Mouse (Mus musculus) neural tube, embryonic 12.5 days (tissue): Measurements from ENCODE around the gene Cyp27b1. TPM values are rescaled to one million over a fixed set of nuclear protein-coding genes. Genes with fewer than 3 reads are reported as not detected.

Source experiments
- ATAC-seq: fragments of 200-750 bp; cut with Nextera tagmentation; 2 replicates; pipeline ENCODE4 v1.8.0; 2017; ENCODE audit warnings: low read depth, mild to moderate bottlenecking, moderate TSS enrichment, moderate library complexity; ENCODE audit not compliant: low FRiP score
- H3K27ac ChIP-seq: fragments of 300-500 bp; sonication (generic); 2 replicates; pipeline ENCODE4 v1.5.1; 2016
- H3K27me3 ChIP-seq: fragments of 300-500 bp; sonication (generic); replicated peaks from 2 replicates; pipeline ENCODE4 v1.6.1; 2016; ENCODE audit warnings: mild to moderate bottlenecking
- H3K36me3 ChIP-seq: fragments of 300-500 bp; sonication (generic); 2 replicates; pipeline ENCODE4 v1.6.1; 2016; ENCODE audit warnings: mild to moderate bottlenecking
- H3K4me1 ChIP-seq: fragments of 300-500 bp; sonication (generic); 2 replicates; pipeline ENCODE4 v1.6.1; 2016
- H3K4me2 ChIP-seq: fragments of 300-500 bp; sonication (generic); replicated peaks from 2 replicates; pipeline ENCODE4 v1.6.1; 2016; ENCODE audit warnings: mild to moderate bottlenecking
- H3K4me3 ChIP-seq: fragments of 300-500 bp; sonication (generic); 2 replicates; pipeline ENCODE4 v1.5.1; 2016
- H3K9ac ChIP-seq: fragments of 300-500 bp; sonication (generic); 2 replicates; pipeline ENCODE4 v1.6.1; 2016; ENCODE audit warnings: mild to moderate bottlenecking
- H3K9me3 ChIP-seq: fragments of 300-500 bp; sonication (generic); 2 replicates; pipeline ENCODE4 v1.6.1; 2016; ENCODE audit warnings: mild to moderate bottlenecking
- WGBS: fragments of 180-500 bp; shearing (Covaris S2); methylation state at CpG from one replicate; pipeline ENCODE4 v1.1.7; 2016; 5-methylcytosine and 5-hydroxymethylcytosine counted together
- polyA plus RNA-seq: library from polyadenylated mRNA; unstranded; fragments of >200 nt; fragmentation: Nextera tagmentation; extraction: Ambion mirVana; gene quantifications from 2 replicates; pipeline ENCODE4 v1.2.1, GENCODE M21; 2016

Gene Cyp27b1
- 0.13 and 0.25 TPM in 2 replicates for polyA plus RNA-seq

DNA sequence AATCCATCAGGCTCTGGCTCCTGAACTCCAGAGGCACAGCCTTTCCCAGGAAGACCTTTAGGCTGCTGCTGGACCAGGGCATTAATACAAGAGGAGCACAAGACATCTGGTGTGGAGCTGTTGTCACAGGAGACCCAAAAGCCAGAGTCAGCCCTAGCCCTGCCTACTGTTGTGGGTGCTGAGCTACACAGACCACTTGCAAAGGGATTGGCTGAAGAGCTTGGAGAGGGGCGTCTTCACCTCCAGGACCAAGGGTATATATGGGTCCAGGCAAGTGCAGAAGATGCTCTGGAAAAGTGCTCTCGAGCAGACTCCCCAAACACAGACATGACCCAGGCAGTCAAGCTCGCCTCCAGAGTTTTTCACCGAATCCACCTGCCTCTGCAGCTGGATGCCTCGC, at the start of gene Cyp27b1:
Cyp27b1 (plus strand) TSS at position 297 of the 400 bp plus-strand sequence.
- peaks cover 59% of the 10 kb centered on the region for H3K27me3 ChIP-seq
- ATAC-seq, result no peak
- H3K4me2 ChIP-seq, result 0 out of 2 replicates have a peak within 1 kb of the TSS, but pooled peaks have one; percentile 9

GRCm38 (mm10) chr10:127000529-127000928, 47.5 kb upstream of the Cyp27b1 start, which contains the start of gene Avil:
Avil (plus strand) TSS chr10:127000709.
- Histone ChIP-seq H3K4me3 (no peak within 1 kb of the TSS), H3K27ac (no peak within 1 kb of the TSS), H3K36me3 (peaks cover 36% of the 10 kb centered on the region), H3K9ac (no peak within 1 kb of the TSS), H3K4me1 (no peaks in the 10 kb centered on the region), H3K9me3 (no peaks in the 10 kb centered on the region), H3K27me3 (no peaks in the 10 kb centered on the region), H3K4me2 (no peak within 1 kb of the TSS)
- 95% methylated on average over 5 of the region's 5 CpGs for WGBS
- ATAC-seq, result no peak

More for the DNA sequence above, at the start of gene Cyp27b1:
- Histone ChIP-seq H3K36me3 (peaks cover 8% of the 10 kb centered on the region), H3K9me3 (no peaks in the 10 kb centered on the region), H3K4me1 (no peaks in the 10 kb centered on the region), H3K4me3 (no peak within 1 kb of the TSS), H3K27ac (no peak within 1 kb of the TSS), H3K9ac (no peak within 1 kb of the TSS)
- 35% methylated on average over 5 of the region's 5 CpGs for WGBS

GRCm38 (mm10) chr10:127001297-127001696, 46.8 kb upstream of the Cyp27b1 start:
- peaks cover 29% of the 10 kb centered on the region for H3K36me3 ChIP-seq
- no peak overlapping the region for H3K4me3 ChIP-seq
- no peak overlapping the region for H3K27ac ChIP-seq
- no peak overlapping the region for H3K4me2 ChIP-seq
- H3K4me1 ChIP-seq, result no peaks in the 10 kb centered on the region
- H3K9ac ChIP-seq, result no peak overlapping the region
- WGBS, result 86% methylated on average over 9 of the region's 9 CpGs
- no peaks in the 10 kb centered on the region for H3K27me3 ChIP-seq
- ATAC-seq, result no peak
- H3K9me3 ChIP-seq, result no peaks in the 10 kb centered on the region

- Histone ChIP-seq H3K9ac (no peak overlapping the region), H3K4me1 (no peaks in the 10 kb centered on the region), H3K4me3 (no peak overlapping the region), H3K27me3 (no peaks in the 10 kb centered on the region), H3K27ac (no peak overlapping the region), H3K9me3 (no peaks in the 10 kb centered on the region), H3K36me3 (peaks cover 29% of the 10 kb centered on the region), H3K4me2 (no peak overlapping the region)
- ATAC-seq, result no peak
- WGBS, result 91% methylated on average over 1 of the region's 1 CpGs
Observed at GRCm38 (mm10) chr10:127002056-127002455, 46.0 kb upstream of the Cyp27b1 start.

GRCm38 (mm10) chr10:127002765-127003164, 45.3 kb upstream of the Cyp27b1 start:
- Histone ChIP-seq H3K9me3 (no peaks in the 10 kb centered on the region), H3K4me3 (no peak overlapping the region), H3K27me3 (no peaks in the 10 kb centered on the region), H3K4me2 (no peak overlapping the region), H3K9ac (no peak overlapping the region), H3K27ac (no peak overlapping the region), H3K36me3 (peaks cover 22% of the 10 kb centered on the region), H3K4me1 (no peaks in the 10 kb centered on the region)
- no peak for ATAC-seq
- 93% methylated on average over 5 of the region's 5 CpGs for WGBS

- no peak for ATAC-seq
- 86% methylated on average over 8 of the region's 8 CpGs for WGBS
- no peak overlapping the region for H3K9ac ChIP-seq
Observed at GRCm38 (mm10) chr10:127003334-127003733, 44.7 kb upstream of the Cyp27b1 start.

DNA sequence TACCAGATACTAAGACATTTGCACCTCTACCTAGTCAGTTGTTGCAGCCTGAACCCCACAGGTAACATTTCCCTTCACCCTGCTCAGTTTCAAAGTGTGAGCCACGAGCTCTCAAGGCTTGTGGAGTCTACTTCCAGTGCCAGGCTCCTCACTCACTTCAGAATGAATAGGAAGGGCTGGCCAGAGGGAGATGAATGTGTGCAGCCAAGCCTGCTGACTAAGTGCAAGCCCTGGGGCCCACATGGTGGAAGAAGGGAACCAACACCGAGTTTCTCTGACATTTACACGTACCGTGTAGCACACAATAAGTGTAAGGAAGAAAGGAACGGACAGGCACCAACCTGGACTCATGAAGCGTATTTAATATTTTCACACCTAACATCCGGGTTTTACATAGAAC, 44.2 kb upstream of the Cyp27b1 start:
- Histone ChIP-seq H3K27ac (no peak overlapping the region), H3K4me1 (no peaks in the 10 kb centered on the region), H3K27me3 (no peaks in the 10 kb centered on the region), H3K4me3 (no peak overlapping the region), H3K4me2 (no peak overlapping the region), H3K36me3 (peaks cover 12% of the 10 kb centered on the region), H3K9ac (no peak overlapping the region), H3K9me3 (no peaks in the 10 kb centered on the region)
- no peak for ATAC-seq
- WGBS, result 83% methylated on average over 7 of the region's 7 CpGs

More at GRCm38 (mm10) chr10:127003334-127003733, 44.7 kb upstream of the Cyp27b1 start:
- Histone ChIP-seq H3K36me3 (peaks cover 17% of the 10 kb centered on the region), H3K9me3 (no peaks in the 10 kb centered on the region), H3K27me3 (no peaks in the 10 kb centered on the region), H3K27ac (no peak overlapping the region), H3K4me2 (no peak overlapping the region), H3K4me3 (no peak overlapping the region), H3K4me1 (no peaks in the 10 kb centered on the region)

DNA sequence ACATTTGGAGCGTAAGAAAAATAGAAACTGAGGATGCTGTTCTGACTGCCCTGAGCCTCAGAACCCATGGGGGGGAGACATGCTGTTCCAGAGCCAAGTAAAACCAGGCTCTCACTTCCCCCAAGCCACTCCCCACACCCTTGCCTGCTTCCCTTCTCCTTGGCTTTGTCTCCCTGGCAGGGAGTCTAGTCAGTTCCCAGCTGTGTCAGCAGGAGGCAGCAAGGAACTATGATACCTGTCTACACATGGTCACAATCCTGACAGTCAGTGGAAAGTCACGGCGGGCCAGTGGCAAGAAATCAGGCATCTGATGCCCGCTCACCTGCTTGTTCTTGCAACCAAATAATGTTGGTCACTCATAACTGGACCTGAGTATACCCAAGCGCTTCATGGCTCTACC, 31.6 kb upstream of the Cyp27b1 start:
- Histone ChIP-seq H3K4me3 (no peak overlapping the region), H3K36me3 (0 out of 2 replicates have a peak, but pooled peaks cover 2% of the 10 kb centered on the region)
- ATAC-seq, result no peak

GRCm38 (mm10) chr10:127017071-127017470, 31.0 kb upstream of the Cyp27b1 start:
- H3K4me3 ChIP-seq, result no peak overlapping the region
- H3K4me2 ChIP-seq, result no peak overlapping the region
- H3K27ac ChIP-seq, result no peak overlapping the region
- H3K27me3 ChIP-seq, result no peaks in the 10 kb centered on the region
- no peak for ATAC-seq
- H3K36me3 ChIP-seq, result peaks cover 8% of the 10 kb centered on the region
- H3K9ac ChIP-seq, result no peak overlapping the region
- no peaks in the 10 kb centered on the region for H3K4me1 ChIP-seq
- no peaks in the 10 kb centered on the region for H3K9me3 ChIP-seq
- WGBS, result 10% methylated on average over 2 of the region's 2 CpGs

More for the DNA sequence above, 31.6 kb upstream of the Cyp27b1 start:
- H3K9me3 ChIP-seq, result no peaks in the 10 kb centered on the region
- H3K4me1 ChIP-seq, result no peaks in the 10 kb centered on the region
- no peak overlapping the region for H3K4me2 ChIP-seq
- H3K27me3 ChIP-seq, result no peaks in the 10 kb centered on the region
- no peak overlapping the region for H3K9ac ChIP-seq
- 76% methylated on average over 5 of the region's 5 CpGs for WGBS
- no peak overlapping the region for H3K27ac ChIP-seq

DNA sequence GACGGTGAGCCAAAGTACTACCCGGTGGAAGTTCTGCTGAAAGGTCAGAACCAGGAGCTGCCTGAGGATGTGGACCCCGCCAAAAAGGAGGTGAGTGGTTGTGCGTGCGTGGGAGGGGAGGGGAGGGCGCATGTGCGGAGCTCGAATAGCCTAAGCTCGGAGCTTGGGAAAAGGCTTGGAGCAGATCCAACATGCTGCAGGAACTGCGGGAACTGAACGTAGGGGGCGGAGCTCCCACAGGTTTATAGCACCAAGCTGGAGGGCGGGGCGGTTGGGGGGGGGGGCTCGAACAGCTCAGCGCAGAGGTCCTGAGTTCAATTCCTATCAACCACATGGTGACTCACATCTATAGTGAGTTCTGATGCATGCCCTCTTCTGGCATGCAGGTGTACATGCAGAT, 29.6 kb upstream of the Cyp27b1 start:
- Histone ChIP-seq H3K27me3 (no peaks in the 10 kb centered on the region), H3K4me1 (no peaks in the 10 kb centered on the region), H3K9me3 (no peaks in the 10 kb centered on the region), H3K9ac (no peak overlapping the region), H3K4me3 (no peak overlapping the region), H3K4me2 (no peak overlapping the region), H3K27ac (no peak overlapping the region), H3K36me3 (peaks cover 20% of the 10 kb centered on the region)
- no peak for ATAC-seq
- 75% methylated on average over 16 of the region's 16 CpGs for WGBS

- Histone ChIP-seq H3K4me3 (peak within 1 kb of the TSS; percentile 75), H3K9ac (peak within 1 kb of the TSS; percentile 85), H3K27me3 (no peaks in the 10 kb centered on the region), H3K9me3 (no peaks in the 10 kb centered on the region), H3K4me1 (peaks cover 9% of the 10 kb centered on the region; the same call in 1 of the 2 replicates), H3K36me3 (peaks cover 31% of the 10 kb centered on the region), H3K27ac (no peak within 1 kb of the TSS), H3K4me2 (peak within 1 kb of the TSS; percentile 91)
- peak; percentile 83 for ATAC-seq
- 5% methylated on average over 56 of the region's 56 CpGs for WGBS
Observed at GRCm38 (mm10) chr10:127030336-127031296, 17.4 kb upstream of the Cyp27b1 start, which contains the start of gene Tsfm. Tsfm (minus strand) TSS chr10:127030840.

DNA sequence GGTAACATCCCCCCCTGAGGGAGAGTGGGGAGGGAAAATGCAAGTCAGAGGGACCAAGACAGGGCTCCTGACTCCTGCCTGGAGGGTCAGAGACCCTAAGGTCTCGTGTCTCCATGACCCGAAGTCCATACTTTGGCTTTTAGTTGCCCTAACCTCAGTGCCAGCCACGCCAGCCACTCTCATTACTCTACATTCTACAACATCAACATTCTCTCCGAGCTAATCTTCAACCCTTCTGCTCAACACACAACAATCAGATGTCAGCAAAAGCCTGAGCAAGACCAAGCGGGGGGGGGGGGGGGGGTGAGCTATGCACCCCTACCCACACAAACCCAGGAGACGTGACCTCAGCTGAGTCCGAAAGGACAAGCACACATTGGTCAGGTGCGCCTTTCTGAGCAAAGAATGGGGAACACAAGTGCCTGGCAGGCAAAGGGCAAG, 14.7 kb upstream of the Cyp27b1 start:
- 85% methylated on average over 8 of the region's 8 CpGs for WGBS
- no peak overlapping the region for H3K4me2 ChIP-seq
- no peak for ATAC-seq

More for the DNA sequence above, 14.7 kb upstream of the Cyp27b1 start:
- H3K36me3 ChIP-seq, result peaks cover 4% of the 10 kb centered on the region
- H3K9me3 ChIP-seq, result no peaks in the 10 kb centered on the region
- H3K27ac ChIP-seq, result no peak overlapping the region
- peaks cover 9% of the 10 kb centered on the region; the same call in 1 of the 2 replicates for H3K4me1 ChIP-seq
- H3K4me3 ChIP-seq, result no peak overlapping the region
- H3K27me3 ChIP-seq, result no peaks in the 10 kb centered on the region
- no peak overlapping the region for H3K9ac ChIP-seq
